Mouse (Mus musculus): ENCODE measurements around the gene Unc93b1.

DNA sequence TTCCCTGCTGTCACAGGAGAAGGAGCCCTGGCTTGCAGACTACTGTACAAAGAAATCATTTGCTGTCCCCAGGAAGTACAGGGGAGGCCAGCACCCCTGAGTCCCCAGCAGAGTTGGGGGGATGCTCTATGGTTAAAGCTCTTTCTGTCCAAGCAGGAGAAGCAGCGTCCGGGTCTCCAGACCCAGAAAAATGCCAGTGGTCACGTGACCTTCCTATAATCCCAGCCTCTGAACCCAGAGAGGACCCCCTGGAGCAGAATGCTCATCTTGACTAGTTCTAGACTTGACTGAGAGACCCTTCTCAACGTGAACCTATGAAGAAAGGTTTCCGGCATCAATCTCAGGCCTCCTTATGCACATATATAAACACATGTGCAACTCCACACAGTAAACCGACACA is 9.1 kb upstream of the Unc93b1 start:
- TF ChIP-seq POLR2A (IDR thresholded peaks at IDR 0.05; ENCODE audit: insufficient read depth, low read depth, low read length) (no peak), CTCF (IDR thresholded peaks at IDR 0.05; ENCODE audit: insufficient read depth, low read depth, low read length) (no peak)

All from olfactory bulb, adult 2 months (tissue).